Comparison of ENCODE assay signal across 8 mouse cellular contexts in genomic region chr2:154455776-154456175, GRCm38 (mm10). TPM values are rescaled to one million over a fixed set of nuclear protein-coding genes. Genes with fewer than 3 reads are reported as not detected.
DNase-seq lines count a peak whose midpoint lies in the region; ATAC-seq and TF ChIP-seq lines count a peak whose summit lies in the region.

No protein-coding gene starts in this region.

- peak overlapping the region; percentile 51 for H3K27ac ChIP-seq in ES-Bruce4 (ENCODE audit: insufficient read depth, low read length)
- peak overlapping the region; percentile 10; the same call in 1 of the 2 replicates for H3K27ac ChIP-seq in hindbrain, embryonic 16.5 days (ENCODE audit: low read depth, low read length)
- H3K27ac ChIP-seq in liver, embryonic 16.5 days (ENCODE audit: low read length) = no peak overlapping the region
- peak overlapping the region; percentile 75 for H3K27ac ChIP-seq in stomach, embryonic 16.5 days (ENCODE audit: low read length)

- TF ChIP-seq CTCF in ES-Bruce4 (IDR thresholded peaks at IDR 0.05; ENCODE audit: low read depth, low read length) = no peak

- peak; percentile 27 for DNase-seq in adrenal gland, postnatal 14 days
- no peak for DNase-seq in adrenal gland, postnatal 25 days
- peak; percentile 80 for DNase-seq in gastrocnemius, adult 18-20 months (ENCODE audit: low spot score)
- no peak for DNase-seq in natural killer cell, adult 2 months (ENCODE audit: low spot score in 2 of 2)

- H3K9me3 ChIP-seq in ES-Bruce4 (replicated peaks; ENCODE audit: control insufficient read depth, insufficient read depth, low read length, poor library complexity, severe bottlenecking) = no peaks in the 10 kb centered on the region
- no peaks in the 10 kb centered on the region for H3K9me3 ChIP-seq in hindbrain, embryonic 16.5 days (ENCODE audit: control insufficient read depth, low read length)
- no peaks in the 10 kb centered on the region for H3K9me3 ChIP-seq in liver, embryonic 16.5 days (replicated peaks; ENCODE audit: control insufficient read depth, low read length)
- H3K9me3 ChIP-seq in stomach, embryonic 16.5 days (replicated peaks; ENCODE audit: control insufficient read depth, low read length) = no peaks in the 10 kb centered on the region

- no peak for ATAC-seq in hindbrain, embryonic 16.5 days
- ATAC-seq in liver, embryonic 16.5 days (ENCODE audit: low read depth) = peak; percentile 66
- ATAC-seq in stomach, embryonic 16.5 days (ENCODE audit: insufficient read depth, low FRiP score) = peak; percentile 58; the same call in 1 of the 2 replicates

- no peak overlapping the region for H3K4me2 ChIP-seq in hindbrain, embryonic 16.5 days (ENCODE audit: low read length)
- H3K4me2 ChIP-seq in liver, embryonic 16.5 days (ENCODE audit: low read depth, low read length) = no peak overlapping the region; the same call in 1 of the 2 replicates
- H3K4me2 ChIP-seq in stomach, embryonic 16.5 days (ENCODE audit: low read depth, low read length) = peak overlapping the region; percentile 43

- H3K27me3 ChIP-seq in ES-Bruce4 (ENCODE audit: control insufficient read depth, insufficient read depth, low read length, poor library complexity, severe bottlenecking) = no peaks in the 10 kb centered on the region
- no peaks in the 10 kb centered on the region for H3K27me3 ChIP-seq in hindbrain, embryonic 16.5 days (replicated peaks; ENCODE audit: control insufficient read depth, insufficient read depth, low read length)
- no peaks in the 10 kb centered on the region for H3K27me3 ChIP-seq in liver, embryonic 16.5 days (ENCODE audit: control insufficient read depth, insufficient read depth, low read depth, low read length)
- no peaks in the 10 kb centered on the region for H3K27me3 ChIP-seq in stomach, embryonic 16.5 days (ENCODE audit: control insufficient read depth, insufficient read depth, low read length)

- no peak for TF ChIP-seq POLR2A in ES-Bruce4 (IDR thresholded peaks at IDR 0.05; ENCODE audit: insufficient read depth, low read length)

- H3K4me1 ChIP-seq in ES-Bruce4 (ENCODE audit: control insufficient read depth, insufficient read depth, low read length) = peaks cover 5% of the 10 kb centered on the region
- peaks cover 14% of the 10 kb centered on the region for H3K4me1 ChIP-seq in hindbrain, embryonic 16.5 days (ENCODE audit: control insufficient read depth, insufficient read depth, low read depth, low read length)
- H3K4me1 ChIP-seq in liver, embryonic 16.5 days (ENCODE audit: control insufficient read depth, low read depth, low read length) = peaks cover 12% of the 10 kb centered on the region
- peaks cover 6% of the 10 kb centered on the region for H3K4me1 ChIP-seq in stomach, embryonic 16.5 days (ENCODE audit: control insufficient read depth, insufficient read depth, low read length)

- no peak overlapping the region for H3K4me3 ChIP-seq in ES-Bruce4 (ENCODE audit: low read depth, low read length)
- H3K4me3 ChIP-seq in hindbrain, embryonic 16.5 days (ENCODE audit: low read length) = no peak overlapping the region
- no peak overlapping the region for H3K4me3 ChIP-seq in liver, embryonic 16.5 days (ENCODE audit: low read depth, low read length)
- no peak overlapping the region; the same call in 1 of the 2 replicates for H3K4me3 ChIP-seq in stomach, embryonic 16.5 days (replicated peaks; ENCODE audit: low read length)

- TF ChIP-seq EP300 in ES-Bruce4 (IDR thresholded peaks at IDR 0.05; ENCODE audit: insufficient read depth, low read depth, low read length) = no peak

- 40% methylated on average over 5 of the region's 5 CpGs for WGBS in hindbrain, embryonic 16.5 days
- 29% methylated on average over 5 of the region's 5 CpGs for WGBS in liver, embryonic 16.5 days (ENCODE audit: insufficient replicate concordance)
- WGBS in stomach, embryonic 16.5 days = 29% methylated on average over 5 of the region's 5 CpGs

- H3K9ac ChIP-seq in ES-Bruce4 (ENCODE audit: low read depth, poor library complexity, severe bottlenecking) = no peak overlapping the region; the same call in 1 of the 2 replicates
- H3K9ac ChIP-seq in hindbrain, embryonic 16.5 days (ENCODE audit: low read depth, low read length) = no peak overlapping the region
- H3K9ac ChIP-seq in liver, embryonic 16.5 days (ENCODE audit: low read depth, low read length) = no peak overlapping the region
- H3K9ac ChIP-seq in stomach, embryonic 16.5 days (ENCODE audit: low read length) = no peak overlapping the region

- peaks cover 9% of the 10 kb centered on the region for H3K36me3 ChIP-seq in ES-Bruce4 (ENCODE audit: control insufficient read depth, insufficient read depth, low read length, poor library complexity, severe bottlenecking)
- no peaks in the 10 kb centered on the region for H3K36me3 ChIP-seq in hindbrain, embryonic 16.5 days (ENCODE audit: control insufficient read depth, insufficient read depth, low read length)
- H3K36me3 ChIP-seq in liver, embryonic 16.5 days (ENCODE audit: control insufficient read depth, insufficient read depth) = no peaks in the 10 kb centered on the region
- H3K36me3 ChIP-seq in stomach, embryonic 16.5 days (ENCODE audit: control insufficient read depth, insufficient read depth, low read length) = no peaks in the 10 kb centered on the region

RNA-seq across cellular contexts. Expression of gene Cbfa2t2, which starts 19.5 kb away (rescaled TPM):
- total RNA-seq in adrenal gland, postnatal 14 days (2021) = 36.1 and 42.5 TPM in 2 replicates
- 40.7 and 50.1 TPM in 2 replicates for total RNA-seq in adrenal gland, postnatal 25 days (2021)
- polyA plus RNA-seq in ES-Bruce4 (2011; ENCODE audit: insufficient read depth, insufficient read length, low read depth, missing spikeins) = 79.9 and 89.5 TPM in 2 replicates
- 10 to 100 TPM; 14.8 to 19.4 TPM for total RNA-seq in gastrocnemius, adult 18-20 months (2021)
- polyA plus RNA-seq in hindbrain, embryonic 16.5 days (2015; fragmentation: Nextera tagmentation; extraction: Ambion mirVana) = 39.8 and 50.9 TPM in 2 replicates
- 8.2 TPM in 2 replicates for polyA plus RNA-seq in liver, embryonic 16.5 days (2015; fragmentation: Nextera tagmentation; extraction: Ambion mirVana)
- polyA plus RNA-seq in stomach, embryonic 16.5 days (2015; fragmentation: Nextera tagmentation; extraction: Ambion mirVana) = 31.8 and 32.8 TPM in 2 replicates

RNA-seq across cellular contexts. Expression of gene Snta1, which starts 47.9 kb away (rescaled TPM):
- total RNA-seq in adrenal gland, postnatal 14 days (2021) = 27.7 and 32.3 TPM in 2 replicates
- 21.9 and 24.7 TPM in 2 replicates for total RNA-seq in adrenal gland, postnatal 25 days (2021)
- 11.7 and 13.5 TPM in 2 replicates for polyA plus RNA-seq in ES-Bruce4 (2011; ENCODE audit: insufficient read depth, insufficient read length, low read depth, missing spikeins)
- total RNA-seq in gastrocnemius, adult 18-20 months (2021) = 100 to 1,000 TPM; 180 to 200 TPM
- 14.0 and 15.1 TPM in 2 replicates for polyA plus RNA-seq in hindbrain, embryonic 16.5 days (2015; fragmentation: Nextera tagmentation; extraction: Ambion mirVana)
- polyA plus RNA-seq in liver, embryonic 16.5 days (2015; fragmentation: Nextera tagmentation; extraction: Ambion mirVana) = 3.1 and 3.4 TPM in 2 replicates
- polyA plus RNA-seq in stomach, embryonic 16.5 days (2015; fragmentation: Nextera tagmentation; extraction: Ambion mirVana) = 4.2 and 7.9 TPM in 2 replicates

Comparison
In these comparisons a context has a peak if more than half of its experiments do, and no peak if none do; other contexts are left out.
1. DNase-seq: peak in adrenal gland, postnatal 14 days (single experiment) and gastrocnemius, adult 18-20 months (single experiment); none in adrenal gland, postnatal 25 days (single experiment) and natural killer cell, adult 2 months (0 of 2).